Mouse (Mus musculus): ENCODE data around the gene Ppid. TPM values are rescaled to one million over a fixed set of nuclear protein-coding genes. Genes with fewer than 3 reads are reported as not detected.

Ppid gene
- polyA plus RNA-seq (2012; rRNA removed), result 12.1 and 15.0 TPM in 2 replicates

DNA sequence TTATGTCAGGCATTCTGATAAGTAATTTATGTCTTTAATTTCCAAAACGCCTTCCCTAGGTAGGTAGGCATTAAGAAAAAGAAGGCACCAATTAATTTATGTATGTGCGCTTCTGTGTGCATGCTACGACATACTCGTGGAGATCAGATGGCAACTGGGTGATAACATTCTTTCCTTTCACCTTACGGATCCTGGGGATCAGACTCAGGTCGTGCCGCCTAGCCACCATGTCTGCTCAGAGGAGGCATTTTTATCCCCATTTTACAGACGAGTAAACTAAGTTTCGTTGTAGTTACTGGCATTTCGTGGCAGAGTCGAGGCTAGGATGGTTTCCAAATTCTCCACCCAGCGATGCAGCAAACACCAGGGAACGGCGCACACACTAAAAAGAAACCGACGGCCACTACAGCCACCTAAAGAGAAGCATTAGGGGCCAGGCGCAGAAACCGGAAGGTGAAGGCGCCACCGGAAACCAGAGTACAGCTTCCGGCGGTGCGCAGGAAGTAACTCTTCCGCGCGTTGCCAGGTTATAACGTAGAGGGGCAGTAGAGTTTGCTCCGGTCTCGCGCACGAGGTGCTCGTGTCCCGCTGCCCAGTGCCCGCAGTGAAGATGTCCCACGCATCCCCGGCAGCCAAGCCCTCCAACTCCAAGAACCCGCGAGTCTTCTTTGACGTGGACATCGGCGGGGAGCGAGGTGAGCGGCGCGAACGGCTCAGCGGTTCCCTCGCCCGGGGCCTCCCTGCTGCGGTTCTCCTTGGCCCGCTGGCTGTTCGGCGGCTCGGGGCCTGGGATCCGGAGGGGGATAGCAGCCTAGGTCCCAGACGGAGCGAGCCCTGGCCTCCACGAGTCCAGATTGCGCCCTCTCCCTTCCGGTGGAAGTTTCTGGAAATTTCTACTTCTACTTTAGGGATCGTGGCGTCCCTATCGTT is at the start of gene Ppid:
Gene Ppid, plus strand, starts transcription at position 480 of the 930 bp plus-strand sequence.
- Histone ChIP-seq H3K4me1 (ENCODE audit: control insufficient read depth, insufficient read depth, low read length) (peaks cover 2% of the 10 kb centered on the region; the same call in 1 of the 2 replicates), H3K27ac (ENCODE audit: control insufficient read depth, insufficient read depth, low read depth, low read length) (peak within 1 kb of the TSS; percentile 91), H3K36me3 (ENCODE audit: control insufficient read depth, insufficient read depth, low read length) (no peaks in the 10 kb centered on the region), H3K4me3 (ENCODE audit: control insufficient read depth, low read depth, low read length) (peak within 1 kb of the TSS; percentile 96), H3K27me3 (ENCODE audit: control insufficient read depth, insufficient read depth, low read length) (no peaks in the 10 kb centered on the region)
- TF ChIP-seq CTCF (IDR thresholded peaks at IDR 0.05; ENCODE audit: control insufficient read depth, insufficient read depth, insufficient replicate concordance, low read depth, low read length) (no peak), POLR2A (IDR thresholded peaks at IDR 0.05; ENCODE audit: control insufficient read depth, low read depth, low read length) (peak; percentile 87)

DNA sequence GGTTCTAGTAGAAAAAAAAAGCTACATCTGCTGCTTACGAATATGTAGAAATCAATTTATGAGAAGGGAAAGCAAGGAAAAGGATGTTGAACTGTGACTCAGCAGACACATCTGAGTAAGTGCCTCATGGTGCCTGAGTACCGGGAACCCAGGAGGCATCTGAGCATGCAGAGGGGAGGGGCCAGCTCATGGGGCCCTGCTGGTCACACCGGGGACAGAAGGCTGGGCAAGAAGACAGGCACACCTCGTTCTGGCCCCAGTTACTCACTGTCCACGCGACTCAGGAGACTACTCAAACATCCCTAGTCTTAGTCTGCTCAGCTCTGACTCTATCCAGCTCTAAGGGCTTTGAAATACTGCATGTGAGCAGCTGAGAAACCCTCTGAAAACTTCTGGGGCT is 48.6 kb upstream of the Ppid start:
- H3K4me1 ChIP-seq (ENCODE audit: control insufficient read depth, insufficient read depth, low read length), result no peaks in the 10 kb centered on the region
- H3K4me3 ChIP-seq (ENCODE audit: control insufficient read depth, low read depth, low read length), result no peak overlapping the region
- TF ChIP-seq POLR2A (IDR thresholded peaks at IDR 0.05; ENCODE audit: control insufficient read depth, low read depth, low read length), result no peak
- no peak for TF ChIP-seq CTCF (IDR thresholded peaks at IDR 0.05; ENCODE audit: control insufficient read depth, insufficient read depth, insufficient replicate concordance, low read depth, low read length)
- no peaks in the 10 kb centered on the region for H3K27me3 ChIP-seq (ENCODE audit: control insufficient read depth, insufficient read depth, low read length)
- H3K27ac ChIP-seq (ENCODE audit: control insufficient read depth, insufficient read depth, low read depth, low read length), result no peak overlapping the region
- H3K36me3 ChIP-seq (ENCODE audit: control insufficient read depth, insufficient read depth, low read length), result no peaks in the 10 kb centered on the region

DNA sequence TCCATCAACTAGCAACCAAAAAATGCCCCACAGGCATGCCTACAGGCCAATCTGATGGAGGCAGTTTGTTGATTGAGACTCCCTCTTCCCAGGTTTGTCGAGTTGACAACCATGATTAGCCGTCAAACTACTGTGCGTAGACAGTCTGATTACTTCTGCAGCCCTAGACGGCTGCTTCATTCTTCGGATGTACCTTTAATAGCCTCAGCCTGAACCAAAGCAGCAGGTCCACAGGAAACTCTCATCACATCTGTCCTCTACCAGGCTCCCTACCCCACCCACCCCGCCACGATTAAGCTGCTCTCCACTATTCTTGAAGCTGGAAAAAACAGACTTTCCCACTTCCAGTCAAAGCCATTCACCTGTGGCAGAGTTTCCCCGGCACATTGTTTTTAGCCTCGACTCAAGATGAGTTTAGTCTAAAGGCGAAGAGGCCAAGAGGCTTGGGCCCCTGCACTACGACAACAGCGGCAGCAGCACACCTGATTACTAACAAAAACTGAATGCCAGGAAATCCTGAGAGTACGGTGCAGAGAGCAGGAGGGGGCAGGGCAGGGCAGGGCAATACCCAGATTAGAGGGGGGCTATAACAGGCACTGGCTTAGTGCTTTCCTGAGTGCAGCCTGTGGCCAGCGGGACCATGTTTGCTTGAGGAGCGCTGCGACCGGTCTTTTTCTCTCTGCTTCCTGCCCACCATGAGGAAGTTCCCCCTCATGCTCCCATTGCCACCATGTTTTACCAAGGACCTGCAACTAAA is 42.3 kb upstream of the Ppid start:
- Histone ChIP-seq H3K27me3 (ENCODE audit: control insufficient read depth, insufficient read depth, low read length) (no peaks in the 10 kb centered on the region), H3K27ac (ENCODE audit: control insufficient read depth, insufficient read depth, low read depth, low read length) (no peak overlapping the region)
- TF ChIP-seq CTCF (IDR thresholded peaks at IDR 0.05; ENCODE audit: control insufficient read depth, insufficient read depth, insufficient replicate concordance, low read depth, low read length) (no peak), POLR2A (IDR thresholded peaks at IDR 0.05; ENCODE audit: control insufficient read depth, low read depth, low read length) (no peak)

DNA sequence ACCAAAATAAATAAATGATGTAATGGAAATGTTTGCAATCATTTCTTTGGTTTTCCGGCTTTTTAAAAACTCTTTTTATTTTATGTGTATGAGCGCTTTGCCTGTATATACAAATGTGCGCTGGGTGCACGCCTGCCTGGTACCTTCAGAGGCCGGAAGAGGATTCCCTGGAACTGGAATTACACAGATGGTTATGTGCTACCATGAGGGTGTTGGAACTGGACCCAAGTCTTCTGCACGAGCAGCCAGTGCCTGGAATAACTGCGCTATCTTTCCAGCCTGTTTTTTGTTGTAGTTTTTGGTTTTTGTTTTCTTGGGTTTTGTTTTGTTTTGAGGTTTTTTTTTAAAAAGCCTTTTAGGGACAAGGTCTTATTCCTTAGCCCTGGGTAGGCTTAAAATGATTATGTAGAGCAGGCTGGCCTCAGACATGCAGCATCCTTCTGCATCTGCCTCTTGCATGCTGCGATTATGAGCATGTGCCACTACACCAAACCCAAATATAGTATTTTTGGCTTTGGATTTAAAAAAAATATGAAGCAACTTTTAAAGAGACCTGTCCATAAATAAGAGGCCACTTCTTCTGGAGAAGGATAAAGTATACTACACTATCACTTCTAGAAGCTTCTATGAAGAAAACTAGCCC is 41.3 kb upstream of the Ppid start:
- Histone ChIP-seq H3K36me3 (ENCODE audit: control insufficient read depth, insufficient read depth, low read length) (no peaks in the 10 kb centered on the region), H3K27me3 (ENCODE audit: control insufficient read depth, insufficient read depth, low read length) (no peaks in the 10 kb centered on the region), H3K27ac (ENCODE audit: control insufficient read depth, insufficient read depth, low read depth, low read length) (no peak overlapping the region), H3K4me1 (ENCODE audit: control insufficient read depth, insufficient read depth, low read length) (no peaks in the 10 kb centered on the region), H3K4me3 (ENCODE audit: control insufficient read depth, low read depth, low read length) (no peak overlapping the region)
- TF ChIP-seq POLR2A (IDR thresholded peaks at IDR 0.05; ENCODE audit: control insufficient read depth, low read depth, low read length) (no peak), CTCF (IDR thresholded peaks at IDR 0.05; ENCODE audit: control insufficient read depth, insufficient read depth, insufficient replicate concordance, low read depth, low read length) (no peak)

More for the DNA sequence above, 42.3 kb upstream of the Ppid start:
- H3K4me3 ChIP-seq (ENCODE audit: control insufficient read depth, low read depth, low read length), result no peak overlapping the region
- H3K36me3 ChIP-seq (ENCODE audit: control insufficient read depth, insufficient read depth, low read length), result no peaks in the 10 kb centered on the region
- H3K4me1 ChIP-seq (ENCODE audit: control insufficient read depth, insufficient read depth, low read length), result no peaks in the 10 kb centered on the region

DNA sequence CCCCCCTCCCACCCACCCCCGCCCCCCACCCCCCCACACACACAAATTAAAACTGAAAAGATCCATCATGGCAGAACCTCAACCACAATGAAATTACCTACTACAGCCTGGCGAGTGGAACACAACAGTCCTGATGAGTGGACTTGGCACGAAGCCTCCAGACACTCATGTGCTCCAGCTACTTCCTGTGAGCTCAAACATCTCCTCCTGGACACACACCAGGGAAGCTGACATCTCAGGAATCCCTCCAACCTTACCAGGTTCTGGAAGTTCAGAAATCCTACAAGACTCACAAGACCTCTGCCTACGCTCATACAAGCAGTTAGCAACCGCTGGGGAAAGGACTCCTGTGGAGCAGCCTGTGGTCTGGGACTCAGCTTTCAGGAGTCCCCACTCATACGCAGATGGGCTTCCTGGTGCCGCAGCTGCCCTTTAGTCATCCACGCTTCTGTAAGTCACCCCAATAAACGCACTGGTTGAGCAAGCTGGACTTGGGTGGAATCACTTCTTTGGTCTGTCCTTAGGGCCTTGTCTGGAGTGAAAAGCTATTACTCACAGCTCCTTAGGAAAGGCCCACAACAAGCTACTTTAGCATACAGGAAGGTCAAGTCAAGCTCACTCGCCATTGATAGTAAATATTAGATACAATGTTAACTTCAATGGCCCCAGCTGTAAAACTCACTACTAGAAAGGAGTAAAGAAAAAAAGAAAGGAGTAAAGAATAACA is 39.2 kb upstream of the Ppid start:
- Histone ChIP-seq H3K36me3 (ENCODE audit: control insufficient read depth, insufficient read depth, low read length) (no peaks in the 10 kb centered on the region), H3K27ac (ENCODE audit: control insufficient read depth, insufficient read depth, low read depth, low read length) (no peak overlapping the region), H3K27me3 (ENCODE audit: control insufficient read depth, insufficient read depth, low read length) (no peaks in the 10 kb centered on the region), H3K4me3 (ENCODE audit: control insufficient read depth, low read depth, low read length) (no peak overlapping the region), H3K4me1 (ENCODE audit: control insufficient read depth, insufficient read depth, low read length) (no peaks in the 10 kb centered on the region)
- no peak for TF ChIP-seq CTCF (IDR thresholded peaks at IDR 0.05; ENCODE audit: control insufficient read depth, insufficient read depth, insufficient replicate concordance, low read depth, low read length)
- no peak for TF ChIP-seq POLR2A (IDR thresholded peaks at IDR 0.05; ENCODE audit: control insufficient read depth, low read depth, low read length)

DNA sequence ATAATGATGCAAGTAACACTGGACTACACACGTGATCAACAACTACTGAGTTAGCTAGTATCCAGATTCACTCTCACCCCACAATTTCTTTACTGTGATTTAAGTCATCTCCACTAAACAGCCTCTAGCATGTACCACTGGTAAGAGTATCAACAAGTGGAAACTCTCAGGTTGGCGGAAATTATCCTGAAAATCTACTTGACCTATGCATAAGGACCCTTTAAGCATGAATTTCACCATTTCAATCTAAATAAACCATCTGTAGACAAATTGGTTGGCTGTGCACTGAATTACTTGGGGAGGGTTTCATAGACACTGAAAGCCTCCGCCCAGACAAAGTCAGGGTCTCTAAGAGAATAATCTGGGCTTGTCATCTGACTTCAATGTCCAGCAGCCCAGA is 37.4 kb upstream of the Ppid start:
- no peaks in the 10 kb centered on the region for H3K27me3 ChIP-seq (ENCODE audit: control insufficient read depth, insufficient read depth, low read length)
- H3K27ac ChIP-seq (ENCODE audit: control insufficient read depth, insufficient read depth, low read depth, low read length), result no peak overlapping the region
- TF ChIP-seq CTCF (IDR thresholded peaks at IDR 0.05; ENCODE audit: control insufficient read depth, insufficient read depth, insufficient replicate concordance, low read depth, low read length), result no peak
- no peak for TF ChIP-seq POLR2A (IDR thresholded peaks at IDR 0.05; ENCODE audit: control insufficient read depth, low read depth, low read length)
- H3K4me3 ChIP-seq (ENCODE audit: control insufficient read depth, low read depth, low read length), result no peak overlapping the region
- no peaks in the 10 kb centered on the region for H3K36me3 ChIP-seq (ENCODE audit: control insufficient read depth, insufficient read depth, low read length)
- H3K4me1 ChIP-seq (ENCODE audit: control insufficient read depth, insufficient read depth, low read length), result no peaks in the 10 kb centered on the region

All from testis, adult 2 months (tissue).